Mouse (Mus musculus): ENCODE measurements around the gene Cep112. TPM values are rescaled to one million over a fixed set of nuclear protein-coding genes. Genes with fewer than 3 reads are reported as not detected.

Cep112 gene
- 10.0 and 10.4 TPM in 2 replicates for polyA plus RNA-seq (2015; fragmentation: Nextera tagmentation; extraction: Ambion mirVana)

- H3K27me3 ChIP-seq (ENCODE audit: insufficient read depth, low read length): no peaks in the 10 kb centered on the region
- H3K4me3 ChIP-seq (ENCODE audit: low read length): peak within 1 kb of the TSS; percentile 84
- H3K9me3 ChIP-seq (ENCODE audit: low read length): no peaks in the 10 kb centered on the region
- peaks cover 12% of the 10 kb centered on the region; the same call in 1 of the 2 replicates for H3K4me1 ChIP-seq (ENCODE audit: insufficient read depth, low read length)
- H3K36me3 ChIP-seq (ENCODE audit: insufficient read depth, low read length): no peaks in the 10 kb centered on the region
- ATAC-seq (ENCODE audit: low FRiP score, low TSS enrichment): peak; percentile 97
- WGBS: under 1% methylated on average over 61 of the region's 61 CpGs
- peak within 1 kb of the TSS; percentile 63 for H3K27ac ChIP-seq (ENCODE audit: low read length)
- H3K4me2 ChIP-seq (replicated peaks; ENCODE audit: low read depth, low read length): peak within 1 kb of the TSS; percentile 75
- peak within 1 kb of the TSS; percentile 89 for H3K9ac ChIP-seq (replicated peaks; ENCODE audit: low read length)
These were observed at the start of gene Cep112 for GRCm38 (mm10) chr11:108424889-108425591. Gene Cep112, plus strand, starts transcription at chr11:108425192.

GRCm38 (mm10) chr11:108376815-108377214 lies 48.2 kb upstream of the Cep112 start:
- Histone ChIP-seq H3K27me3 (ENCODE audit: insufficient read depth, low read length) (no peaks in the 10 kb centered on the region), H3K36me3 (ENCODE audit: insufficient read depth, low read length) (no peaks in the 10 kb centered on the region), H3K4me3 (ENCODE audit: low read length) (no peak overlapping the region), H3K9me3 (ENCODE audit: low read length) (no peaks in the 10 kb centered on the region), H3K4me2 (replicated peaks; ENCODE audit: low read depth, low read length) (no peak overlapping the region), H3K4me1 (ENCODE audit: insufficient read depth, low read length) (0 out of 2 replicates have a peak, but pooled peaks cover 3% of the 10 kb centered on the region), H3K9ac (replicated peaks; ENCODE audit: low read length) (no peak overlapping the region), H3K27ac (ENCODE audit: low read length) (no peak overlapping the region)
- WGBS: 77% methylated on average over 7 of the region's 7 CpGs
- no peak for ATAC-seq (ENCODE audit: low FRiP score, low TSS enrichment)

GRCm38 (mm10) chr11:108377680-108378362 lies 47.2 kb upstream of the Cep112 start:
- Histone ChIP-seq H3K4me3 (ENCODE audit: low read length) (no peak overlapping the region), H3K4me1 (ENCODE audit: insufficient read depth, low read length) (0 out of 2 replicates have a peak, but pooled peaks cover 3% of the 10 kb centered on the region), H3K9ac (replicated peaks; ENCODE audit: low read length) (no peak overlapping the region), H3K27ac (ENCODE audit: low read length) (no peak overlapping the region), H3K4me2 (replicated peaks; ENCODE audit: low read depth, low read length) (peak overlapping the region; percentile 11; the same call in 1 of the 2 replicates), H3K36me3 (ENCODE audit: insufficient read depth, low read length) (no peaks in the 10 kb centered on the region), H3K27me3 (ENCODE audit: insufficient read depth, low read length) (no peaks in the 10 kb centered on the region), H3K9me3 (ENCODE audit: low read length) (no peaks in the 10 kb centered on the region)
- WGBS: 37% methylated on average over 19 of the region's 19 CpGs
- peak; percentile 83 for ATAC-seq (ENCODE audit: low FRiP score, low TSS enrichment)

DNA sequence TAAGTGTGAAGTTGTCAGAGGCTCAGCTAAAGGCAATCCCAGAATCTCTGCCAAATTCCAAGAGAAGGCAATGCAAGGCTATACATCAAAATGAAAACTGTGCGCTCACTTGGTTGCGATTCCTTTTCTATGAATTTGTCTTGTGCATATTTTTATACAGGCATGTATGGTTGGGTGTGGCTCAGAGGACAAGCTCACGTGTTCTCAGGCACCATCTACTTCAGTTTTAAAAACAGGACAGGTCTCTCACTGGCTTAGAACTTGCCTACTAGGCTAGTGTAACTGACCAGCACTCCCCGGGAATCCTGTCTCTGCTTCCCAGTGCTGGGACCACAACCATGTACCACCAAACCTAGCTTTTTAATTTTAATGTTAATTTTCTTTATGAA lies 46.6 kb upstream of the Cep112 start:
- ATAC-seq (ENCODE audit: low FRiP score, low TSS enrichment): no peak
- no peak overlapping the region for H3K9ac ChIP-seq (replicated peaks; ENCODE audit: low read length)
- H3K4me1 ChIP-seq (ENCODE audit: insufficient read depth, low read length): 0 out of 2 replicates have a peak, but pooled peaks cover 3% of the 10 kb centered on the region
- H3K4me3 ChIP-seq (ENCODE audit: low read length): no peak overlapping the region
- 74% methylated on average over 4 of the region's 4 CpGs for WGBS
- H3K9me3 ChIP-seq (ENCODE audit: low read length): no peaks in the 10 kb centered on the region
- no peak overlapping the region for H3K4me2 ChIP-seq (replicated peaks; ENCODE audit: low read depth, low read length)
- no peaks in the 10 kb centered on the region for H3K27me3 ChIP-seq (ENCODE audit: insufficient read depth, low read length)
- H3K27ac ChIP-seq (ENCODE audit: low read length): no peak overlapping the region
- no peaks in the 10 kb centered on the region for H3K36me3 ChIP-seq (ENCODE audit: insufficient read depth, low read length)

DNA sequence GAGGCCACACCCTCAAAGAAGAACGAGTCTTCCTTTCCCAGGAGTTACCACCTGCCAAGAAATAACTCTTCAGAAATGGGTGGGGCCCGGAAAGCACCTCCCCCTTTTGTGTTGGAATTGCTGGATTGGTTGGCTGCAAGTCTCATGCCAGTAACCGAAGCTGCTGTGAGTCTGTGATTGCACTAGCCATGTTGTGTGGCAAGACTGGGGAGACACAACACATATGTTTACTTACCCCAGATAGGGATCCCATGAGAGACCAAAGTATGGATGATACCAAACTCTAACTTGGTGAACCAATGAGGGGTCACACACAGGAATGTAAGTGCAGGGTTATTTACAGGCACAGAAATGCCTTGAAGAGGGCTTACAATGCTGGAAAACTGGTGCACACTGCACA lies 42.3 kb upstream of the Cep112 start:
- Histone ChIP-seq H3K27ac (ENCODE audit: low read length) (no peak overlapping the region), H3K4me2 (replicated peaks; ENCODE audit: low read depth, low read length) (no peak overlapping the region), H3K4me3 (ENCODE audit: low read length) (no peak overlapping the region), H3K9me3 (ENCODE audit: low read length) (no peaks in the 10 kb centered on the region), H3K27me3 (ENCODE audit: insufficient read depth, low read length) (no peaks in the 10 kb centered on the region), H3K4me1 (ENCODE audit: insufficient read depth, low read length) (0 out of 2 replicates have a peak, but pooled peaks cover 3% of the 10 kb centered on the region), H3K9ac (replicated peaks; ENCODE audit: low read length) (no peak overlapping the region), H3K36me3 (ENCODE audit: insufficient read depth, low read length) (no peaks in the 10 kb centered on the region)
- no peak for ATAC-seq (ENCODE audit: low FRiP score, low TSS enrichment)
- WGBS: 81% methylated on average over 3 of the region's 3 CpGs

DNA sequence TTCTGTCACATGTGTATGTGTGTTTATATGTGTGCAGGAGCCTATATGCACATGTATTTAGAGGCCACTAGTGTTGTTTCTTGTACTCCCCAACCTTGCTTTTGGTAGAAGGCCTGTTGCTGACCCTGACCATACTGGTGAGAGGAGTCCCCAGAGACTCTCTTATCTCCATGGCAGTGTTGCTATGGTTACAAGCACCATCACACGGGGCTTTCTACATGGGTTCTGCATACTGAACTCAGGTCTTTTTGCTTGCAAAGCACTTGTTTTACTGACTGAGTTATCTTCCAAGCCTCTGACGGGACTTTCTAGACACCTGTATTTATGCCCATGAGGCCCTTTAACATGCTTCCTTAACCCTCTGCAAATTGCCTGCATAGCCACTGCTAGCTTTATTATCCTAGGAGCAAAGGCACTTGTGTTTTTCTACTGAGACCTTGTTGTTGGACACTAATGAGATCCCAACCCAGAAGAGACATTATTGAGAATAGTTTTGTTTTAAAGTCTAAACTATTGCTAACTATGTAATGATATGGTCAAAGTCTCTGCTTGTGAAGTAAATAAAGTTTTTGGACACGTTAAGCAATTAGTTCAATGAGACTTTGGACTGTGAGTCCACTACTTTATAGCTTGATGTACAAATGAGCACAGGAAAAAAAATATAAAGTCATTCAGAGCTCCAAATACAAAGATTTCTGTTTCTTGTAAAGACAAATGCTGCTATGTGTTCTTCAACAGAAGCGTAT lies 39.9 kb upstream of the Cep112 start:
- no peak overlapping the region for H3K9ac ChIP-seq (replicated peaks; ENCODE audit: low read length)
- H3K4me1 ChIP-seq (ENCODE audit: insufficient read depth, low read length): no peaks in the 10 kb centered on the region
- no peak overlapping the region for H3K4me3 ChIP-seq (ENCODE audit: low read length)
- H3K27me3 ChIP-seq (ENCODE audit: insufficient read depth, low read length): no peaks in the 10 kb centered on the region
- no peaks in the 10 kb centered on the region for H3K36me3 ChIP-seq (ENCODE audit: insufficient read depth, low read length)
- ATAC-seq (ENCODE audit: low FRiP score, low TSS enrichment): no peak
- WGBS: 54% methylated on average over 4 of the region's 4 CpGs
- no peaks in the 10 kb centered on the region for H3K9me3 ChIP-seq (ENCODE audit: low read length)
- no peak overlapping the region for H3K27ac ChIP-seq (ENCODE audit: low read length)
- no peak overlapping the region for H3K4me2 ChIP-seq (replicated peaks; ENCODE audit: low read depth, low read length)

GRCm38 (mm10) chr11:108385666-108386024 lies 39.3 kb upstream of the Cep112 start:
- H3K27ac ChIP-seq (ENCODE audit: low read length): no peak overlapping the region
- no peak for ATAC-seq (ENCODE audit: low FRiP score, low TSS enrichment)
- no peak overlapping the region for H3K4me2 ChIP-seq (replicated peaks; ENCODE audit: low read depth, low read length)

DNA sequence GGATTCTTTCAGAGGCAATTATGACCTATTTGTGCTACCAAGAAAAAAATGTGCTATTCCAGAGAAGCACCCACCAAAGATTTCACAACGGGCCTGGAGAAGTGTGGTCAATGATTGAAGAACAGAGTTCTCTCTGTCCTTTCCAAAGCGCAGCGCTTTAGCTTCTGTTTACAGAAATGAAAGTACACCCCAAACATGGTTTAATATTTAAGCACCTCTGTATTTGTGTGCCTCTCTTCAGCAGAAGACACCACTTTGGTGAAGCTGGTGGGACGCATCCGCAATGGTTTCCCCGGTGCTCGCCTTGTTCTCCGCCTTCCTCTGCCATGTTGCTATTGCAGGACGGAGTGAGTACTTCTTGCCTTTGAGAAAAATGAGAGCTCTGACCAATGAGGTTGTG lies 29.9 kb upstream of the Cep112 start:
- Histone ChIP-seq H3K4me1 (ENCODE audit: insufficient read depth, low read length) (no peaks in the 10 kb centered on the region), H3K4me3 (ENCODE audit: low read length) (no peak overlapping the region), H3K27me3 (ENCODE audit: insufficient read depth, low read length) (no peaks in the 10 kb centered on the region), H3K9me3 (ENCODE audit: low read length) (no peaks in the 10 kb centered on the region), H3K36me3 (ENCODE audit: insufficient read depth, low read length) (no peaks in the 10 kb centered on the region), H3K27ac (ENCODE audit: low read length) (no peak overlapping the region), H3K4me2 (replicated peaks; ENCODE audit: low read depth, low read length) (no peak overlapping the region), H3K9ac (replicated peaks; ENCODE audit: low read length) (no peak overlapping the region)
- ATAC-seq (ENCODE audit: low FRiP score, low TSS enrichment): no peak
- 89% methylated on average over 9 of the region's 9 CpGs for WGBS

More at GRCm38 (mm10) chr11:108385666-108386024, 39.3 kb upstream of the Cep112 start:
- Histone ChIP-seq H3K27me3 (ENCODE audit: insufficient read depth, low read length) (no peaks in the 10 kb centered on the region), H3K9me3 (ENCODE audit: low read length) (no peaks in the 10 kb centered on the region), H3K9ac (replicated peaks; ENCODE audit: low read length) (no peak overlapping the region), H3K36me3 (ENCODE audit: insufficient read depth, low read length) (no peaks in the 10 kb centered on the region), H3K4me3 (ENCODE audit: low read length) (no peak overlapping the region), H3K4me1 (ENCODE audit: insufficient read depth, low read length) (no peaks in the 10 kb centered on the region)
- WGBS: 94% methylated on average over 1 of the region's 1 CpGs

DNA sequence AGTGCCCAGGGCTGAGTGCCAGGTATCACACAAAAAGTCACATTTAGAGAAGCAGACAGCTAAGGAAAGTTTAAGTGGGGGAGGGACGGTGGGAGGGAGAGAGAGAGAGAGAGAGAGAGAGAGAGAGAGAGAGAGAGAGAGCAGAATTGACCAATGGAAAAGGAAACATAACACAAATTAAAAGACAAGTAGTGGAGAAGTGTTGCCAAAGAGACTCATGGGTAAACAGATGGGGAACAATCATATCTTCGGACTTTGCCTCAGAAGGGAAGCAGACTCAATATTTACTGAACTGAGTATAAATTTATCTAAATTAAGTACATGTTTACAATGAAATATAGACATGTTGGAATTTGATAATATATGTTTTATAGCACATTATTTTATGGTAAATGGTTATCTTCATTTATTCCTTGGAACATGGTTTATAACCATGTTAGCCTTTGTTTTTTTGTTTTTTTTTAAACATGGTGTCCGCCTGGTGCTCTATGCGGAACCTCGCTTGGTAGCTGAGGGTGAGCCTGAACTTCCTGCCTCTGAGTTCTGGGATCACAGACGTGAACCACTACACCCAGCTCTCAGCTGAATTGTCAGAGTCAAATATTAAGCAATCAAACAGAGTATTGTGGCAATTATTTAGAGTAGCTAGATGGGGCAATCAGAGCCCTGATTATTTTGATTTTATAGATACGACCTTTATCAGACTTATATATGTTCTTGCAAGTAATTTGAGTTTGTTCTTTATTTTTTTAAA lies 28.7 kb upstream of the Cep112 start:
- WGBS: 79% methylated on average over 7 of the region's 7 CpGs
- no peak for ATAC-seq (ENCODE audit: low FRiP score, low TSS enrichment)
- no peak overlapping the region for H3K9ac ChIP-seq (replicated peaks; ENCODE audit: low read length)
- H3K27ac ChIP-seq (ENCODE audit: low read length): no peak overlapping the region
- no peaks in the 10 kb centered on the region for H3K9me3 ChIP-seq (ENCODE audit: low read length)
- no peaks in the 10 kb centered on the region for H3K36me3 ChIP-seq (ENCODE audit: insufficient read depth, low read length)
- H3K4me1 ChIP-seq (ENCODE audit: insufficient read depth, low read length): no peaks in the 10 kb centered on the region
- H3K27me3 ChIP-seq (ENCODE audit: insufficient read depth, low read length): no peaks in the 10 kb centered on the region
- no peak overlapping the region for H3K4me3 ChIP-seq (ENCODE audit: low read length)
- no peak overlapping the region for H3K4me2 ChIP-seq (replicated peaks; ENCODE audit: low read depth, low read length)

Measured in kidney, embryonic 16.5 days (tissue).